Mouse (Mus musculus): ENCODE measurements at regions not wholly inside any gene's neighbourhood (a gene's known extent, or its start where the extent isn't known, plus 50 kb on each side); places are given as distances from the start of the nearest gene placed in this dataset.

DNA sequence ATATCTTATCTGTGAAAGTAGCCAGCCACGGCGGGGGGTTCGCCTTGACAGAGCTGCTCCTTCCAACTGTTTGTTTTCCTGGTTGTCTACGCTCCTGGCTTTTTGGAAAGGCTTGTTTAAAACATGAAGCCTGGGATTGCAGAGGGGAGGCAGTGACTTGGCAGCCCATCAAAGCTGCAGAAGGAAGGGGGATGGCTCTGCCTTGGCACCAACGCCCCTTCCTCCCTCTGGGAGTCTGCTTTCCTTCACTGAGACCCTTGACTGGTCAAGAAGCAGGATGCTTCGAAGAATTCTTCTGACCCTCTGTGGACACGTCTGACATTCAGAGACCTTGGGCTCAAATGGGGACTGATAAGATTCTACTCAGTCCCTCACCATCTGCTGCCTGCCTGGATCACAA lies 176.9 kb upstream of the Sall1 start:
- POLR2A ChIA-PET, result no interaction called here
- CTCF ChIA-PET, result no interaction called here

DNA sequence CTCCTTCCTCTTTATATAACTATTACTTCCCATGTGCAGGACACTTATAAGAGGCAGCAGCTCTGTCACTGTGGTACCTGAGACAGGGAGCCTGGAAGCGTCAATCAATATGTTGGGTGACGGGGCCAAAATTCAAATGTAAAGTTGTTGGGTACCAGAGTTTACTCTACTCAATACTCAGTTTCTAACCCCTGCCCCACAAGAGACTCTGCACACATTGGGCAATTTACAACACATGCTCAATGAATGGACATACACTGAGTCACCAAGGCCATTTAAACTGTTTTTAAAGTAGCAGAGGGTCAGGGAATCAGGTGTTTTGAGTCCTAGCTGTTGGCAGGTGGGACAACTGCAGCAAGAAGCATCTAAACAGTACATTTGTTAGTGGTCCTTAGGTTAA lies 176.4 kb upstream of the Sall1 start:
- CTCF ChIA-PET, result no interaction called here
- POLR2A ChIA-PET, result no interaction called here

DNA sequence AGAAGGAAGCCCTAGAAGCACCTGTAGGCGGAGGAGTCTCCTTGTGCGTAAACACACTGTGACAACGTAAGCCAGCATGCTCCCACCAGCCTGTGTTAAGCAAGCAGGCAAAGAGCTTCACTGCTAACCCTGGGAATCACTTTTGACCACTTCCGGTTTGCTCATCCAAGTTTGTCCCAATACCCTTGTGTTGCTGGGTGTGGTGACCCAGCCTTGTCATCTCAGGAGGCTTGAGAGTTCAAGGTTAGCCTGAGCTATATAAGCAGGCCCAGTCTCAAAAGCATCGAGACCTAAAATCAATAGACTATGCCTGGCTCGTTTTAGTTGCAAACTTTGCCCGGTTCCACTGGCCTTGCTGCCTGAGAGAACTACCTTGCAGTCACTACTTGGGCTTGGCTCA lies 175.2 kb upstream of the Sall1 start:
- POLR2A ChIA-PET, result interaction anchor here in 1 of 4 experiments (0.6 kb wide), 1 partner anchor 455 kb away, joined by 4 read pairs; no protein-coding TSS in a partner anchor
- CTCF ChIA-PET, result no interaction called here

DNA sequence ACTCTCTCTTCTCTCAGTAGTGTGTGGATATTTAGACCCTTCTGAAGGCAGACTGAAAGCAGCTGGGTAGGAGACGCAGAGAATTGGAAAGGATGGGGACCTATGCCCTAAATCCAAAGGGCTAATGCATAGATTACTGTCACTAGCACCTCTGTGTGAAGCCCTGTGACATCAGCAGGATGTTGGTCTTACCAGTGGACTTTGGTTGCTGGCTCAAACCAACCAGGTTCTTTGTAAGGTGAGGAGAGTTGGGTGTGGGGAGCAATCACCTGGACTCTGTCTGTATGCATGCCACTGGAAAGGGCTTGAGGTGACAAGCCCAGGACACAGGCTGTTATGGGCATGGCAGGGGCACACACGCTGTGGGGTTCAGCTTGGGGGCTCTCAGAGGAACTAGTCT lies 173.7 kb upstream of the Sall1 start:
- ChIA-PET POLR2A (no interaction called here), CTCF (interaction anchor here in 1 of 4 experiments (0.7 kb wide), 1 partner anchor 8 kb away, joined by 3 read pairs; no protein-coding TSS in a partner anchor)

DNA sequence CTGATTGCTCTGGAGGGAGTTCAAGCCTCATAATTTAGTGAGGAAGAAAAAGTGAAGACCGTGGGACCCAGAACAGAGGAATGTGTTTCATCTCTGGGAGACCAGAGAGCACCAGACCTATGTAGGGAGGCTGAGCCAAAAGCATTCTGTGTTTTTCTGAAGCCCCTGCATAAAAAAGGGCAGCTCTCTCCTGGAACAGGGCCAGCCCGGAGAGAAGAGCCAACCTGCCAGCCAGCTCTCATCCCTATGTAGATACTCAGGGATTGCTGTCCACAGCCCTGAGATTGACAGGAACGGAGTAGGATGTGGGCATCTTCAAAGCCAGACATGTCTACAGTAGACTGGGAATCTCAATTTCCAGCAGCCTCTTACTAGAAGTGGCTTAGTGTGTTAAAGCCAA lies 168.0 kb upstream of the Sall1 start:
- ChIA-PET POLR2A (interaction anchor here in 1 of 4 experiments (1.5 kb wide), 1 partner anchor 267 kb away, joined by 3 read pairs; no protein-coding TSS in a partner anchor), CTCF (interaction anchor here in 1 of 4 experiments (0.5 kb wide), 1 partner anchor 171 kb away, joined by 3 read pairs; no protein-coding TSS in a partner anchor)

DNA sequence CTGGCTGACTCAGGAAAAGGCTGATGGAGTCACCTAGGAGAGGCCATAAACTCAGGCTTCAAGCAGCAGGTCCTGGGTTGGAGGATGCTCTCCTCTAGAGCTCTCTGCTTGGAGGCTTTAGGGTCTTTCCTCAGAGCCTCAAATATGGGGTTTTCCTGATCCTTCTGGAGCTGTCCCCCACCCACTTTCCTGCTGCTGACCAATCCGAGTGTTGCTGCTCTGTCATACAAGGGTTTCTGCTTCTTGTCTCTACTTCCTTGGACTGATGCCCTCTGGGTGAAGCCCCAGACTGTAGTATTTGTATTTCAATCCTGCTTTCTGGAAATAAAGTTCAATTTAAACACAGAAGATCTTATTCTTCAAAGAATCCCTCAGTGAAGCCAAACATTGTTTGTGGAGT lies 166.7 kb upstream of the Sall1 start:
- POLR2A ChIA-PET, result no interaction called here
- CTCF ChIA-PET, result no interaction called here

DNA sequence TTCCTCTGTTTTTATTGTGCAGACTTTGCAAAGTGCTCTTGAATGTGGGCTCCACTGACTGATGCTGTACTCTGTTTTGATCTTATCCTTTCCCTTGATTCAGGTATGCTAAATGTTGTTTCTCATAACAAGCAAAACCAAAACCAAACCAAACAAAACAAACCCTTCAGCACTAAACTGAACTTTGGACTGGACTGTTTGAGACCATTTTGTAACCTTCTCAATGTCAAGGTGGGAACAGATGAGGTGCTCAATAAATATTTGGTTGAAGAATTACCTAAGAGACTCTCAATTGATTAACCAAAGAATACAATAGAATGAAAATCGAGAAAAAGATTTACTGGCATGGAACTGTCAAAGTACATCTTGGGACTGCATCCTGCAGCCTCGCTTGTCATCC lies 163.9 kb upstream of the Sall1 start:
- ChIA-PET POLR2A (no interaction called here), CTCF (interaction anchor here in 1 of 4 experiments (0.6 kb wide), 1 partner anchor 327 kb away, joined by 4 read pairs; no protein-coding TSS in a partner anchor)

DNA sequence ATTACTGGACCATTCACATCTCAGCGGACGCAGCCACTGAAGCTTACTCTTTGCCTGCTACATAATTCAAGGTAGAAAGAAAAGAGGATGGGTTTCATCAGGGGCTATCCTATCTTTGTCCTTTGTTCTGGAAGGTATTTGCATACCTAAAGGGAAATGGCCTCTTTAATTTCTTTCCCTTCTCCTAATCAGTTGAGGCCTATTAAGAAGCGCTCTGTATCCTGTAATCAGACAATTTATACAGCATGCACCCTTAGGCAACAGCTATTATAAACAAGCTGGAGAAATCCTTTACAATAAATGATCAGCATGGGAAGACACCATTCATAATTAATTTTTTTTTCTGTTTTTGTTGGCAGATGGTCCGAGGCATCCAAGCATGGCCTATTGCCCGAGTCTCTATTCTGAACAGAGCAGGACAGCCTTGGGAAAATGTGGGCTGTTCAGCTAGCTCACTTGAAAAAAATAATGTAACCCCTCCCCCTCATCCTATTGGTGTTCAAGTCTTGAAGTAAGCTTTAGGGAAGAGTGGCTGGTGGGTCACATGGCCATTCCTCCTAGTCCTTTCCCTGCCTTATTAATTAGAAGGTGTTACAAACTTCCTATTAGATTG lies 158.6 kb upstream of the Sall1 start:
- CTCF ChIA-PET, result no interaction called here

DNA sequence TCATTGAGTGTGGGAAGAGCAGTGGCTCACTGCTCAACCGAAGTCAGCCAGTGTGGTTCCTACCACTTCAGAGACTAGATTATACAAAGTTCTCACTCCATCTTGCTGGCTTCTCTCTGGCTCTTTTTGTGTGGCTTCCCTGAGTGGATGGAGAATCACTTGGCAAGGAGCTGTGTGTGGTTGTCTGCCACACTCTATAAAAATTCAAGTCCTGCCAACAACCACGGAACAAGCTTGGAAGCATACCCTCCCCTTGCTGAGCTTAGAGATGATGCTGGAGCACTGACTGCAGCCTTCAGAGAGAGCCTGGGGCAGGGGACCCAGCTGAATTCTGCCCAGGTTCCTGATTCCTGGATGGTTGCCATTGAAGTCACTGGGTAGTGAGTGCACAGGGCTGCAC lies 156.3 kb upstream of the Sall1 start:
- CTCF ChIA-PET, result no interaction called here
- POLR2A ChIA-PET, result no interaction called here

More for the DNA sequence above, 158.6 kb upstream of the Sall1 start:
- POLR2A ChIA-PET, result interaction anchor here in 1 of 4 experiments (0.6 to 0.7 kb wide), 2 partner anchors 18 to 80 kb away, joined by 3 to 4 read pairs; no protein-coding TSS in a partner anchor

DNA sequence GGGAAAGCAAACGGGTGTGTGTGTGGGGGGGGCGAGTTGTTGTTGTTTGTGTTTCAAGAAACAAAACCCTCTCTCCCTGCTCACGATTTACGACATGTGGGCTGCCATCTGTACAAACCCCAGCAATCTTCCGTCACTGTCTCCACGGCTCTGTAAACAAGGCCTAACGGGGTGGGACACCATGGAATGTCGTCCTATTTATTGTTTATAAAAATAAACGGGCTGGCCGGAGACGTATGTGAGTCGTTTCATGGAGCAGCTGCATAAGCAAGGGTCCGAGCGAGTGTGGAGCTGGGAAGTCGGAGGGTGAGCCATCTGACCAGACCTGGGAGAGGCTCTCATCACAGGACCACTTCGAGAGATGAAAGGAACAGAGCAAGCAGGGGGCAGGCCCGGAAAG lies 141.4 kb upstream of the Sall1 start:
- POLR2A ChIA-PET, result interaction anchor here in 2 of 4 experiments (0.6 to 1.2 kb wide), 6 partner anchors 17 to 178 kb away, joined by 3 to 7 read pairs (median 3); no protein-coding TSS in a partner anchor

DNA sequence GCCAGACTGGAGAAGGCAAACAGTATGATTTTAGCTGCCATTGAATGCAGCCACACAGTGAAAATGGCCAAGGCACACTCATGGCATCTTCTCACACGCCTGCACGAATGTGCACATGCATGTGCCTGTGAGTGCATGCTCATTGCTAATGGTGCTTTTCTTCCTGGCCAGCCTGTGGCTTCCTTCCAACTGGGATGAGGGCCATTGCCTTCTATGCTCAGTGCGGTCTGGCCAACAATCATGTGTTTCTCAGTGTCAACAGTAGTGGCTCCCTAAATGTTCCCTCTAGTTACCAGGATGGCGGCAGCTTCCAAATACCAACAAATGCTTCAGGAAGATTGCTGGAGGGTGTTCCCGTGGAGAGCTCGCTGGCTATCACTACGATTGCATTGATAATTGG lies 131.7 kb upstream of the Sall1 start:
- CTCF ChIA-PET, result interaction anchor here in 1 of 4 experiments (0.7 kb wide), 1 partner anchor 10 kb away, joined by 3 read pairs; no protein-coding TSS in a partner anchor
- POLR2A ChIA-PET, result interaction anchor here in 2 of 4 experiments (0.5 to 0.6 kb wide), 2 partner anchors 107 to 132 kb away, joined by 3 to 4 read pairs; no protein-coding TSS in a partner anchor

More for the DNA sequence above, 141.4 kb upstream of the Sall1 start:
- CTCF ChIA-PET, result no interaction called here

DNA sequence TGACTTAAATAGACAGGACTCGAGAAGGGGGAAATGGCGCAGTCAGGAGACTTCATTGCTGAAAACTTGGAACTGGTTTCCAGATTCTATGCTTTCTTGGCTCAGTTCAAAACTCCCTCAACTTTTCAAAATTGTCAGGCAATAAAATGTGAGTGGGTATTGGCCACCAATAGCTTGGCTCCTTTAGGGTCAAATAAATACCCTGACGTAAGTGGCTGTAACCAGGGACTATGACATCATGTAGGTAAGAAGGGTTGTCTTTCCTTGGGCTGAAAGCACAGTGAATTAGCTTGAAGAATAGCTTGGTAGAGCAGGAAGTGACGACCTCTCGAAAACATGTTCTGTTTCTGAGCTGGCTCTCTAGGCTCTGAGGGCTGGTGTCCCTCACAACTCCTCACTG lies 127.6 kb upstream of the Sall1 start:
- ChIA-PET POLR2A (interaction anchor here in 1 of 4 experiments (0.6 kb wide), 1 partner anchor 340 kb away, joined by 5 read pairs; no protein-coding TSS in a partner anchor), CTCF (interaction anchor here in 1 of 4 experiments (0.6 kb wide), 1 partner anchor 377 kb away, joined by 3 read pairs; no protein-coding TSS in a partner anchor)

DNA sequence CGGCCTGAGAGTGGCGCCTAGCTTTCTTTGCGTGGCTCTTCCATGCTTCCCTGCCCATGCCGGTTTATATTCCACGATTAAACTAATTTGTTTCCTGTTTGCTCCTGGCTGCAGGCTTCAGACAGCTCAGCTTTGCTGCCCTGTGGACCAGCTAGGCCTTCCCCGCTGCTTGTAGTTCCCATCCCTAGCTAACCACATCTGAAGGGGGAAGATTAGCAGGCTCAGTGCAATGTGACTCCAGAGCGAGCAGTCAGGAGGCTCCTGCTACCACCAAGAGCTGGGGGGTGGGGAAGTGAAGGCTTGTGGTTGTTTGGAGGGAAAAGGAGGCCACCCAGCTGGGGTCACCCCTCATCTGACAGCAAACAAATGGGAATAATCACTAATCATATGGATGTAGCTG lies 125.5 kb upstream of the Sall1 start:
- ChIA-PET CTCF (no interaction called here), POLR2A (interaction anchor here in 2 of 4 experiments (1.0 to 4.2 kb wide), 2 partner anchors 13 to 221 kb away, joined by 3 to 28 read pairs; no protein-coding TSS in a partner anchor)

DNA sequence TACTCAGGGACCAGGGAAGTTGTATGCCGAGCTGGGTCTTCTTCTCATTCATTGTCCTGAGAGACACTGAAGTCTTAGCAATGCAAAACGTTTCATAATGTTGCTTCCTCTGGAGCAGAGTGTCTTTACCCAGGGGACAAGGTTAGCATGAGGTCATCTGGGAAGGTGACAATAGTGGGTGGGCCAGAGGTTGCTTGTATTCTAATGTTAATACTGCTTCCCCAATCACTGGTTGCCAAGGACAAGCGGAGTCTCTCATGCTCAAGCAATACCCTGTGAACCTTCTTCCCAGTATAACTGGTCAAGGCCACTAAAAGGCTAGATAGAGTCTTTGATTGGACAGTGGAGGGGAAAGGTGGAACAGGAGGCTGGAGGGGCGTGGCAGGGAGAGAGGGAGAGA lies 123.1 kb upstream of the Sall1 start:
- POLR2A ChIA-PET, result interaction anchor here in 3 of 4 experiments (0.6 to 4.2 kb wide), 23 partner anchors 10 to 657 kb away, joined by 3 to 28 read pairs (median 3); no protein-coding TSS in a partner anchor
- CTCF ChIA-PET, result interaction anchor here in 2 of 4 experiments (0.6 kb wide), 2 partner anchors 30 to 84 kb away, joined by 3 to 6 read pairs; no protein-coding TSS in a partner anchor

DNA sequence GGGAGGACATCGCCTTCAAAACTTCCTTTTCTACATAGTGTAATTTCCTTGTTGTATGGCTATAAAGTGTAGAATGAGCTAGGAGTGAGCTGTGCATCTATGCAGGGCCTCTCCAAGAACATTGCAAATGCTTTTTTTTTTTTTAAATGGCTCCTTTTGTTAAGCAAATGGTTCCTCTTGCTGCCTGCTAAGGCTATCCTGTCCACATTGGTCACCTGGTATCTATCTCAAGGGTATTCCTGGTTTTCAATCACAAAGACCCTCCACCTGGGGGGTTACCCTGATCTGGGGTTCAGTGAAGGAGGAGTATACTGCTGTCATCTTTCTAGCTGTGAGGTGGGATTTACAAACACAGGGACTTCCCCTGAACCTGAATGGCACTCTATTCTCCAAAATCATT lies 112.9 kb upstream of the Sall1 start:
- POLR2A ChIA-PET, result interaction anchor here in 3 of 4 experiments (0.7 to 2.7 kb wide), 17 partner anchors 10 to 213 kb away, joined by 3 to 28 read pairs (median 4); no protein-coding TSS in a partner anchor

DNA sequence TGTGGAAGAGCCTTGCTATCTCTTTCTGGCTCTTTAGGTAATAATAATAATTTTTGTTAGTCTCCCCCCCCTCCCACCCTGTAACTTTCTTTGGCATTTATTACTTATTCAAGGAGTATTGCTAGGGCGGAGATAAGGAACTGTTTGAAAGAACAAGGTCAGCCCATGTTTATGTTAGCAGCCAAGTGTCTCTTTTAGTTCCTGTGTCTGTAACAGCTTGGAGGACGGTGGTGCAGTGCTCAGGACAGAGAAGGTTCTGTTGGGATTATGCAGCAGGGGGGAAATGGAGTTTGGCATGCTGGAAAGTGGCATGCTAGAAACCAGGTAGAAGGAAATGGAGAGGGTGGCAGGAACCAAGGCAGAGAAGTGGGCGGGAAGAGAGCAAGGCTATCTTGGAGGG lies 109.6 kb upstream of the Sall1 start:
- ChIA-PET POLR2A (interaction anchor here in 1 of 4 experiments (0.7 to 1.2 kb wide), 2 partner anchors 9 to 242 kb away, joined by 3 read pairs; no protein-coding TSS in a partner anchor), CTCF (no interaction called here)

More for the DNA sequence above, 112.9 kb upstream of the Sall1 start:
- CTCF ChIA-PET, result interaction anchor here in 1 of 4 experiments (0.6 kb wide), 1 partner anchor 240 kb away, joined by 11 read pairs; no protein-coding TSS in a partner anchor

DNA sequence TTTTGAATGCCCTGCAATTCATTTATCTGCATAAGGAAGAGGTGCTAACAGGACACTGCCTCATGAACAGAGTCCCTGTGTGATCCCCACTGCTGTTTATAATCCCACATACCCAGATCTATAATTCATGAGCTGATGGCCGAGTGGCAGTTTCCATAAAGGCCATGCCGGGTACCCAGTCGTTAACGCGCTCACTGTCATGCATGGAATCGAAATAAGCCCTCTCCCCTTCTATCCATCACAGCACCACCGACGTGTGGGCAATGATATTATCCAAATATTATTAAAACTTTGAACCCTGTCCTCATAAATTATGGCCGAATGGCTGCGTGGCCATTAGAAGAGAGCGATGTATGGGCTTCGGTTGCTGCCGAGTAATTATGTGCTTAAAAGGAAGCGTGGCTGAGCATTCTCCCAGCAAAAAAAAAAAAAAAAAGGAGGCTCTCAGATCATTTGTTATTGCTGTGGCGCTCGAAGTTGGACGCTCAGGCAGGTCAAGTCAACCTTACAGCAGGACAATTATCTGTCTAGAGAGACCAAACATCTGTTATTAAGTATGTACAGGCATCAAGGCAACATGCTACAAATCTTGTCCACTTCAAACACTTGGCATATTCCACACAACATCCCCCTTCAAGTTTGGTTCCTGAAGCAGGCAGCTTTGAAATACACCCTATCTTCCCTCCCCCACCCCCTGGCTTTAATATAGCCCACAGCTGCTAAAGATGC lies 109.1 kb upstream of the Sall1 start:
- ChIA-PET CTCF (no interaction called here), POLR2A (interaction anchor here in 1 of 4 experiments (0.7 to 1.2 kb wide), 2 partner anchors 9 to 243 kb away, joined by 3 read pairs; no protein-coding TSS in a partner anchor)

DNA sequence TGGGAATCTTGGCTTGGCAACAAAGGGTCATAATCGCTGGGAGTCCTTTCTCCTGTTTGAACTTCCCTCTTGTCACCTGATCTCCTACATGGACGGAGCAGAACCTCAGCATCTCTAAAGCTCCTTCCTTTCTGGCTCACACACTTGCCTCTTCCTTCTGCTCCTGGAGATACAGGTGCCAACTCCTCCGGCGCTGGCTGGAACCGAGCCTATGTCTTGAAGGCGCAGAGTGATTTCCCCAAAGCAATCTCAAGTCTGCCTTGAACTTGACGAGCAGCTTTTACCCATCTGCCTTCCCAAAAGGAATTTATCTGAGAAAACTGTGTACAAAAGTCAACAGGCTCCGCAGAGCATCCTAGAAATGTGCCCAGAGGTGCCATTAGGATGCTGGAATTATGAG lies 108.4 kb upstream of the Sall1 start:
- ChIA-PET CTCF (interaction anchor here in 1 of 4 experiments (0.5 kb wide), 1 partner anchor 59 kb away, joined by 3 read pairs; no protein-coding TSS in a partner anchor), POLR2A (no interaction called here)

DNA sequence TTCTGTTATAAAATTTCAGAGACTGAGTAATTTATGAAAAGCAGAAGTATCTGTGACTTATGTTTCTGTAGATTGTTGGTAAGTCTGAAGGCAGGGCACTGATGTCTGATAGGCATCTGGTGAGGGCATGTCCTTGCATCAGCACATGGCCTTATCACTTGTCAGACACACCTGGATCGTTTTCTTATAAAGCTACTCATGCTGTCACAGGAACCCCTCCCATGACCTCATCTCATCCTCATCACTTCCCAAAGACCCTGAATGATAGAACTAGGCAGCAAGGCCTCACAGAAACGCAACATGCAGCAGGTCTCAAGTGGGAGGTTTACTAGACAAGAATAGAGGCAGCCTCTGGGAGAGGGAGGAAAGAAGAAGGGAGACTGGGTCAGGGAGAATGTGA lies 107.0 kb upstream of the Sall1 start:
- CTCF ChIA-PET, result no interaction called here
- POLR2A ChIA-PET, result no interaction called here

Measured in embryonic stem cell, embryonic (primary cell).